Mouse (Mus musculus) urinary bladder, postnatal 25 days (tissue): ENCODE data around the gene Vps8.

ENCODE experiments used
- DNase-seq: peaks from one replicate; pipeline ENCODE4 v3.0.0; 2022; ENCODE audit warnings: low spot score

Gene Vps8

GRCm38 (mm10) chr16:21404631-21405030 is 18.3 kb upstream of the Vps8 start:
- no peak for DNase-seq

- no peak for DNase-seq
These were observed 17.5 kb upstream of the Vps8 start for GRCm38 (mm10) chr16:21405224-21405969.

- DNase-seq, result no peak
These were observed 16.8 kb upstream of the Vps8 start for GRCm38 (mm10) chr16:21406136-21406535.

- no peak for DNase-seq
These were observed 11.1 kb upstream of the Vps8 start for GRCm38 (mm10) chr16:21411779-21412178.

GRCm38 (mm10) chr16:21412593-21413047 is 10.3 kb upstream of the Vps8 start:
- peak; percentile 68 for DNase-seq

- no peak for DNase-seq
These were observed 9.1 kb upstream of the Vps8 start for GRCm38 (mm10) chr16:21413819-21414218.

GRCm38 (mm10) chr16:21415128-21415527 is 7.8 kb upstream of the Vps8 start:
- DNase-seq, result no peak

- no peak for DNase-seq
These were observed 4.9 kb upstream of the Vps8 start for GRCm38 (mm10) chr16:21418012-21418411.

GRCm38 (mm10) chr16:21423546-21423910 is 610 bp downstream of the Vps8 start:
- no peak for DNase-seq

- no peak for DNase-seq
These were observed 5.2 kb downstream of the Vps8 start for GRCm38 (mm10) chr16:21428131-21428530.

GRCm38 (mm10) chr16:21430377-21431060 is 7.6 kb downstream of the Vps8 start:
- no peak for DNase-seq

- DNase-seq, result no peak
These were observed 8.7 kb downstream of the Vps8 start for GRCm38 (mm10) chr16:21431614-21432013.

- no peak for DNase-seq
These were observed 10.6 kb downstream of the Vps8 start for GRCm38 (mm10) chr16:21433543-21433942.

GRCm38 (mm10) chr16:21441012-21441411 is 18.1 kb downstream of the Vps8 start:
- no peak for DNase-seq

GRCm38 (mm10) chr16:21445026-21445625 is 22.2 kb downstream of the Vps8 start:
- no peak for DNase-seq

GRCm38 (mm10) chr16:21447447-21447846 is 24.5 kb downstream of the Vps8 start:
- no peak for DNase-seq

- DNase-seq, result no peak
These were observed 25.5 kb downstream of the Vps8 start for GRCm38 (mm10) chr16:21448464-21448863.

GRCm38 (mm10) chr16:21449890-21450289 is 27.0 kb downstream of the Vps8 start:
- no peak for DNase-seq

- no peak for DNase-seq
These were observed 29.7 kb downstream of the Vps8 start for GRCm38 (mm10) chr16:21452569-21452968.

GRCm38 (mm10) chr16:21457639-21458369 is 34.9 kb downstream of the Vps8 start:
- no peak for DNase-seq

- no peak for DNase-seq
These were observed 43.0 kb downstream of the Vps8 start for GRCm38 (mm10) chr16:21465868-21466267.

GRCm38 (mm10) chr16:21470416-21470815 is 47.5 kb downstream of the Vps8 start:
- DNase-seq, result no peak
